Mouse (Mus musculus) A20 (cell line): ENCODE data around the gene Col6a4.

Experiments
- DNase-seq: peaks from one replicate; pipeline ENCODE4 v3.0.0-alpha.2; 2011; ENCODE audit warnings: low read depth, low spot score

Gene Col6a4

DNA sequence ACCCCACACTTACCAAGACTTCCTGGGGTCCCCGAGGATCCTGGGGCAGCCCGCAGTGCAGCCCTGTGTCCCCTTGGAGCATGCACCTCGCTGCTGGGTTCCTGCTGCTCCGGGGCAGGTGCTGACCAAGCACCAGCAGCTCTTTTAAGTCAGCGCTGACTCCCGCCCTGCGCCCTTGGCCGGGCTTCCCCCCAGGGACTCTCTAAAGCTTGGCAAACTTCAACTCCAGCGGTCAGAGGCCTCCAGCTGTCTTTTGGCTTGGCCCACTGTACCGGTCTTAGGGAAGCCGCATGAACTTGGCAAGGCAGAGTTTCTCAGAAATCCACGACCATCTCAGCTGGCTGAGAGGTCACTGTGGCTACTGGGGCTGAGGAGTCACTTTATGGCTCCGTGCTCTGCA, 136.1 kb downstream of the Col6a4 start, which contains the start of gene Col6a5:
Gene Col6a5 (minus strand): TSS at position 111 of the 400 bp plus-strand sequence.
- DNase-seq, result no peak

DNA sequence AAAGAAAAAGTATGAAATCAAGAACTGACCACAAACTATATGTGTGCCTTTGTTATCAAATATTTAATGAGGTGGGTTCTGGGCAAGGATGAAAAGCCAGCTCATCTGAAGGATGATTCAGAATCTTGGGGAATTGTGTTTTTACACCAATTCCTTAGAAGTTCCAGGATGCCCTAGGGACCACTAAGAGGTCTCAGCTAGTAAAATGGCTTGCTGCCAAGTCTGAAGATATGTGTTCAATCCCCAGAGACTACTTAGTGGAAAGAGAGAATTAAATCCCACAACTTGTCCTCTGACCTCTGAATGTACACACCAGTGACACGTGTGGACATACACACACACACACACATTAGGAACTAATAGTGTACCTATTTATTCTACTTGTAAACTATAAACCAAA, 137.5 kb downstream of the Col6a4 start:
- no peak for DNase-seq

DNA sequence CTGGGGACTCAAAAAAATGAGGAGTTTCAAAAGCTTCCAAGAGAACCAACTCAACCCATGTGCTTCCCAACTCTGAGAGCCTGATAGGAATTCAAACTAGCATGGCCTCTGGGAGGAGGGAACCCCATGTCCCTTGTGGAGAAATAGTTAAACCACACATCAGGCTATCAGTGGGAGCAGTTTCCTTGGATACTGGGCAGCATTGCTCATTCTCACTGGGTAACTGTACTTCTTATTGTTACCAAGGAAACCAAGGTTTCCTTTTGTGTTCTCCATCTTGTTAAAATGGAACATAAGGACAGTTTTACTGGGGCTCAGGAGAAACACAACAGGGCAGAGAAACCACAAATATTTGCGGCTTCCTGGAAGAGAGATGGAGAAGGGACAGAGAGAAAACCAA, 146.8 kb downstream of the Col6a4 start:
- no peak for DNase-seq

DNA sequence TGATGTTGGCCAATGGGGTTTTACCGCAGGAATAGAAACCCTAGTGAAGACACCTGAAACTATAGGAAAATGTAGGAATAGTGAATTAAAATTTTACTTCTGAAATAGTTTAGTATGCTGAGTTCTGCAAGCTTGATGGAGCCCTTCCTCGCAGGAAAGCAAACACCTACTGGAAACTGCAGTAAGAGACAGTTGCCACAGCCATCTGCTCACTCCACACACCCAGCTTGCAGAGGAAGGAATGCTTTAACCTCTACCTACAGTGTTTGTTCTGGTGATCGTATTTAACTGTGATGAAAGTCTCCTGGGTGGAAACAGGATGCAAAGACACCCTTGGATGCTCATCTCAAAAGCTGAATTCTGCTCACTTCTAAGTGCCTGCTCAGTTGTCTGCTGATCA, 149.0 kb downstream of the Col6a4 start:
- DNase-seq, result no peak
